Mouse (Mus musculus) G1E (cell line): ENCODE measurements around the gene Frrs1l.

Experiments used
- CTCF ChIP-seq: IDR thresholded peaks from 2 replicates; pipeline ENCODE4 v1.5.1; 2012; ENCODE audit warnings: low read depth, low read length, inconsistent platforms, mixed read lengths
- GATA1 ChIP-seq: IDR thresholded peaks from 2 replicates; pipeline ENCODE4 v1.6.1; 2012; ENCODE audit warnings: borderline replicate concordance, low read length, inconsistent platforms, mixed read lengths
- TAL1 ChIP-seq: conservative IDR thresholded peaks from 2 replicates; pipeline ENCODE4 v1.6.1; 2012; ENCODE audit warnings: low read depth, low read length, inconsistent platforms, mixed read lengths

DNA sequence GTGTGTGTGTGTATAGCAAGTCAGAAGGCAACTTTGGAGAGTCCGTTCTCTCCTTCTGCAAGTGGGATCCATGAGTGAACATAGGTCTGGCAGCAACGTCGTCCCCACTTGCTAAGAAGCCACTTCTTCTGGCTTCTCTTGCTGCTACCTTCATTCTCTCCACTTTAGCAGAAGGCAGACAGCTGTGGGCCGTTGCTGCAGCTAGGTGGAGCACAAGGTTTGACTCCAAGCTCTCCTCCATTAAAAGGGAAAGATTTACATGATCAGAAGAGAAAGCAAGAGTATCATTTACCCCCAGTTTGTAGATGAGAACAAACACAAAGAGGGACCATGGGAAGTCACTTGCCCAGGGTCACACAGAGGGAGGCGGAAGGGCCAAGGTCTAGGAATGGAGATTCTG, 44.0 kb upstream of the Frrs1l start:
- TF ChIP-seq GATA1: no peak
- TF ChIP-seq CTCF: no peak
- TF ChIP-seq TAL1: no peak
